Mouse (Mus musculus) spleen, adult 18-20 months (tissue): ENCODE data around the gene Slc45a1.
A peak's percentile ranks its signal among the peaks of the same experiment; 100 is the strongest.

ENCODE experiments used
- DNase-seq, 2 experiments: peaks; one replicate each; pipeline ENCODE4 v3.0.0; 2022; ENCODE audit warnings: mixed read lengths in 2 of 2

Gene Slc45a1

GRCm38 (mm10) chr4:150659926-150660610, 8.1 kb upstream of the Slc45a1 start:
- peak in 1 of 2 experiments; percentile 29 for DNase-seq

GRCm38 (mm10) chr4:150656504-150656903, 4.5 kb upstream of the Slc45a1 start:
- peak in 1 of 2 experiments; percentile 7 for DNase-seq

GRCm38 (mm10) chr4:150655989-150656388, 4.0 kb upstream of the Slc45a1 start:
- DNase-seq: peak; percentile 56 to 72

GRCm38 (mm10) chr4:150653072-150653599, 1.2 kb upstream of the Slc45a1 start:
- DNase-seq: no peak

- DNase-seq: no peak
Measured at GRCm38 (mm10) chr4:150649327-150649726, 2.6 kb downstream of the Slc45a1 start.

GRCm38 (mm10) chr4:150644299-150644698, 7.7 kb downstream of the Slc45a1 start:
- DNase-seq: no peak

GRCm38 (mm10) chr4:150636635-150637034, 15.3 kb downstream of the Slc45a1 start:
- no peak for DNase-seq

- no peak for DNase-seq
Measured at GRCm38 (mm10) chr4:150635568-150635967, 16.4 kb downstream of the Slc45a1 start.

GRCm38 (mm10) chr4:150629266-150629665, 22.7 kb downstream of the Slc45a1 start:
- no peak for DNase-seq

- peak; percentile 59 to 84 for DNase-seq
Measured at GRCm38 (mm10) chr4:150625951-150626732, 25.8 kb downstream of the Slc45a1 start.

GRCm38 (mm10) chr4:150625425-150625824, 26.5 kb downstream of the Slc45a1 start:
- DNase-seq: peak in 1 of 2 experiments; percentile 55

GRCm38 (mm10) chr4:150624933-150625332, 27.0 kb downstream of the Slc45a1 start:
- no peak for DNase-seq

- no peak for DNase-seq
Measured at GRCm38 (mm10) chr4:150624214-150624823, 27.7 kb downstream of the Slc45a1 start.

- DNase-seq: no peak
Measured at GRCm38 (mm10) chr4:150622641-150623040, 29.3 kb downstream of the Slc45a1 start.

- DNase-seq: no peak
Measured at GRCm38 (mm10) chr4:150619011-150619410, 33.0 kb downstream of the Slc45a1 start.

- DNase-seq: no peak
Measured at GRCm38 (mm10) chr4:150616841-150617240, 35.1 kb downstream of the Slc45a1 start.

- DNase-seq: no peak
Measured at GRCm38 (mm10) chr4:150616029-150616420, 35.9 kb downstream of the Slc45a1 start.

GRCm38 (mm10) chr4:150615251-150616028, 36.5 kb downstream of the Slc45a1 start:
- DNase-seq: no peak

GRCm38 (mm10) chr4:150613715-150614114, 38.3 kb downstream of the Slc45a1 start:
- DNase-seq: no peak

GRCm38 (mm10) chr4:150608670-150609069, 43.3 kb downstream of the Slc45a1 start:
- no peak for DNase-seq

GRCm38 (mm10) chr4:150606449-150607161, 45.4 kb downstream of the Slc45a1 start:
- no peak for DNase-seq

- DNase-seq: no peak
Measured at GRCm38 (mm10) chr4:150605804-150606203, 46.2 kb downstream of the Slc45a1 start.
